Mouse (Mus musculus) midbrain, embryonic 11.5 days (tissue): ENCODE measurements at regions not wholly inside any gene's neighbourhood (a gene's known extent, or its start where the extent isn't known, plus 50 kb on each side); places are given as distances from the start of the nearest gene placed in this dataset.

ENCODE experiments used
- ATAC-seq: fragments of 200-750 bp; cut with Nextera tagmentation; 2 replicates; pipeline ENCODE4 v1.8.0; 2017; ENCODE audit warnings: moderate TSS enrichment, moderate library complexity; ENCODE audit not compliant: low FRiP score
- DNase-seq: peaks from one replicate; pipeline ENCODE4 v3.0.0; 2015; ENCODE audit warnings: low spot score; ENCODE audit errors: missing footprints
- H3K27ac ChIP-seq: fragments of 300-500 bp; sonication (generic); 2 replicates; pipeline ENCODE4 v1.5.1; 2014; ENCODE audit warnings: low read depth, low read length
- H3K27me3 ChIP-seq: fragments of 300-500 bp; sonication (generic); 2 replicates; pipeline ENCODE4 v1.6.1; 2014; ENCODE audit warnings: mild to moderate bottlenecking, low read length, moderate library complexity, mixed read lengths; ENCODE audit not compliant: control insufficient read depth, insufficient read depth
- H3K36me3 ChIP-seq: fragments of 300-500 bp; sonication (generic); 2 replicates; pipeline ENCODE4 v1.6.1; 2014; ENCODE audit warnings: mild to moderate bottlenecking, low read length, moderate library complexity, mixed read lengths; ENCODE audit not compliant: control insufficient read depth, insufficient read depth
- H3K4me1 ChIP-seq: fragments of 300-500 bp; sonication (generic); 2 replicates; pipeline ENCODE4 v1.6.1; 2014; ENCODE audit warnings: low read length; ENCODE audit not compliant: control insufficient read depth, insufficient read depth
- H3K4me2 ChIP-seq: fragments of 300-500 bp; sonication (generic); 2 replicates; pipeline ENCODE4 v1.6.1; 2014; ENCODE audit warnings: mild to moderate bottlenecking, moderate library complexity
- H3K4me3 ChIP-seq: fragments of 300-500 bp; sonication (generic); 2 replicates; pipeline ENCODE4 v1.5.1; 2014; ENCODE audit warnings: low read depth, low read length
- H3K9ac ChIP-seq: fragments of 300-500 bp; sonication (generic); 2 replicates; pipeline ENCODE4 v1.6.1; 2014; ENCODE audit warnings: low read length
- H3K9me3 ChIP-seq: fragments of 300-500 bp; sonication (generic); 2 replicates; pipeline ENCODE4 v1.6.1; 2016; ENCODE audit warnings: low read length; ENCODE audit not compliant: control insufficient read depth
- WGBS: fragments of 180-500 bp; shearing (Covaris S2); extraction: QIAGEN DNeasy Blood & Tissue Kit; methylation state at CpG from one replicate; pipeline ENCODE4 v1.1.7; 2014; 5-methylcytosine and 5-hydroxymethylcytosine counted together

- H3K4me2 ChIP-seq = no peak overlapping the region
- no peaks in the 10 kb centered on the region for H3K27me3 ChIP-seq
- H3K36me3 ChIP-seq = no peaks in the 10 kb centered on the region
- H3K9ac ChIP-seq = no peak overlapping the region
- no peak for DNase-seq
- H3K4me1 ChIP-seq = no peaks in the 10 kb centered on the region
- WGBS = 49% methylated on average over 2 of the region's 2 CpGs
- no peak for ATAC-seq
- no peak overlapping the region for H3K27ac ChIP-seq
- H3K4me3 ChIP-seq = no peak overlapping the region
- H3K9me3 ChIP-seq = no peaks in the 10 kb centered on the region
Observed at GRCm38 (mm10) chr1:64242401-64242800, 120.3 kb upstream of the Klf7 start.

DNA sequence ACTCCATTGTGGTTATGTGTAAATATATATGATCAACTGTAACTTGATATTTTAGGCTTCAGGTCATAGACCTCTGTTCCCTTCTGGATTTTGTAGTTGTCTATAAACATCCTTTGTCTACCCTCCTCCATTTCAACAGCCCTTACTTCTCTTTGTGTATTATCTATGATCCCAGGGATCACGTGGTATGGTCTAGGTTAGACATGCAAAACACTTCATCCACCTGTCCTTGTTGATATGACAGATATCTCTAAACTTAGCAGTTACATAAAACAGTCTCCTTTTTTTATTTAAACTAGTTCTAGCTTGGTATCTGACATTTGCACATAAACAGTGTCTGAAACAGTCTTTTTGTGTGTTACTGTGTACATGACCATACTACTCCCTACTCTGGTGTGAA, 107.6 kb upstream of the Klf7 start:
- no peak overlapping the region for H3K4me2 ChIP-seq
- WGBS = 91% methylated on average over 1 of the region's 1 CpGs
- no peak overlapping the region for H3K27ac ChIP-seq
- no peak for ATAC-seq
- peak; percentile 56 for DNase-seq
- no peak overlapping the region for H3K9ac ChIP-seq
- H3K36me3 ChIP-seq = no peaks in the 10 kb centered on the region
- H3K4me1 ChIP-seq = peaks cover 12% of the 10 kb centered on the region
- H3K4me3 ChIP-seq = no peak overlapping the region
- no peaks in the 10 kb centered on the region for H3K9me3 ChIP-seq
- no peaks in the 10 kb centered on the region for H3K27me3 ChIP-seq

GRCm38 (mm10) chr1:64226001-64226918, 104.2 kb upstream of the Klf7 start:
- Histone ChIP-seq H3K4me3 (no peak overlapping the region), H3K9ac (peak overlapping the region; percentile 36; the same call in 1 of the 2 replicates), H3K27ac (peak overlapping the region; percentile 40), H3K9me3 (no peaks in the 10 kb centered on the region), H3K36me3 (no peaks in the 10 kb centered on the region), H3K4me1 (peaks cover 21% of the 10 kb centered on the region), H3K27me3 (no peaks in the 10 kb centered on the region), H3K4me2 (peak overlapping the region; percentile 17; the same call in 1 of the 2 replicates)
- DNase-seq = peak; percentile 95
- WGBS = 29% methylated on average over 16 of the region's 16 CpGs
- peak; percentile 82 for ATAC-seq

GRCm38 (mm10) chr1:64223779-64224687, 102.0 kb upstream of the Klf7 start:
- DNase-seq = peak; percentile 88
- Histone ChIP-seq H3K9ac (peak overlapping the region; percentile 43; the same call in 1 of the 2 replicates), H3K4me3 (no peak overlapping the region), H3K36me3 (no peaks in the 10 kb centered on the region), H3K27me3 (no peaks in the 10 kb centered on the region), H3K4me2 (no peak overlapping the region), H3K9me3 (no peaks in the 10 kb centered on the region), H3K4me1 (peaks cover 21% of the 10 kb centered on the region), H3K27ac (peak overlapping the region; percentile 67)
- WGBS = 67% methylated on average over 19 of the region's 19 CpGs
- ATAC-seq = peak; percentile 56

DNA sequence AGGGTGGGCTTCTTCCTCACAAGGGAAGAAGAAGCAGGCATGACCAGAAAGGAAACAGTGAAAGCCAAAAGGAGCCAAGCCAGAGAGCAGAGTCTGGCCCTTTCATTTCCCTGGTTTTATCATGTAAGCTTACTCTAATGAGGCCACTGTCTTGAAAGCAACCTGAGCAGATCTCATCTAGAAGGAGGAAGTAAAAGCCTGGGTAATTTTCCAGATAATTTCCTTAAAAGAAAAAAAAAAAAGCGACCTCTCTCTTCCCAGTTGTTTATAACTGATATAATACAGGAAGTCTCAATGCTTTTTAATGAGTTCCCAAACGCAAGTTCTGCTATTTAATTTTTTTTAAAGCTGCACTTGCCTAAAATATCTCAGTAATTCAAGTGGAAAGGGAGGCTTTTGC, 100.4 kb upstream of the Klf7 start:
- Histone ChIP-seq H3K4me2 (no peak overlapping the region), H3K4me1 (peaks cover 17% of the 10 kb centered on the region), H3K4me3 (no peak overlapping the region), H3K36me3 (no peaks in the 10 kb centered on the region), H3K27me3 (no peaks in the 10 kb centered on the region), H3K27ac (no peak overlapping the region), H3K9ac (no peak overlapping the region), H3K9me3 (no peaks in the 10 kb centered on the region)
- DNase-seq (peak; percentile 78), ATAC-seq (no peak)
- 85% methylated on average over 2 of the region's 2 CpGs for WGBS

GRCm38 (mm10) chr1:64220486-64220885, 98.4 kb upstream of the Klf7 start:
- DNase-seq = peak; percentile 78
- WGBS = 71% methylated on average over 1 of the region's 1 CpGs
- H3K36me3 ChIP-seq = no peaks in the 10 kb centered on the region
- H3K4me1 ChIP-seq = peaks cover 9% of the 10 kb centered on the region; the same call in 1 of the 2 replicates
- no peak overlapping the region for H3K27ac ChIP-seq
- H3K9ac ChIP-seq = no peak overlapping the region
- peak; percentile 60; the same call in 1 of the 2 replicates for ATAC-seq
- H3K4me2 ChIP-seq = no peak overlapping the region
- no peaks in the 10 kb centered on the region for H3K9me3 ChIP-seq
- H3K4me3 ChIP-seq = no peak overlapping the region
- no peaks in the 10 kb centered on the region for H3K27me3 ChIP-seq

- WGBS = 83% methylated on average over 5 of the region's 5 CpGs
- Histone ChIP-seq H3K9ac (no peak overlapping the region), H3K27me3 (no peaks in the 10 kb centered on the region), H3K36me3 (no peaks in the 10 kb centered on the region), H3K4me3 (no peak overlapping the region), H3K9me3 (no peaks in the 10 kb centered on the region), H3K27ac (no peak overlapping the region), H3K4me1 (peaks cover 9% of the 10 kb centered on the region; the same call in 1 of the 2 replicates), H3K4me2 (no peak overlapping the region)
- peak; percentile 82 for DNase-seq
- no peak for ATAC-seq
Observed at GRCm38 (mm10) chr1:64220040-64220439, 98.0 kb upstream of the Klf7 start.

DNA sequence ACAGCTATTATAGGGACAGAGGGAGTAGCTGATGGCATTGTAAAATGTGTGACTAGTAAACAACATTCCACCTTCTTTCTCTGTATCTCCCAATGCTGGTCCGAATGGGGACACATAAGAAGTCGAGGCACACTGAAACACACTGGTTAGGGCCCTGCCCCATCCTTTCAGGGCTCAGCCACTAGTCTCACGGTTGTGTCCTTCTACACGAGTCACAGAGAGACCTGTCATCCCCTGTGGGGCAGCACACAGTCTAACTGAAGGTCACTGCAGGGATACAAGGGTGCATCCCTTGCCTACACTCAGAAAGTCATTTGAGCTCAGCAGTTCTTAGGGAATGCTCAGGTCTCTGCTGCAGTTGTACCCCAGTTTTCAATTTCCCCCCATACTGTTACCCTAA, 93.6 kb upstream of the Klf7 start:
- Histone ChIP-seq H3K27me3 (no peaks in the 10 kb centered on the region), H3K36me3 (no peaks in the 10 kb centered on the region), H3K4me2 (no peak overlapping the region), H3K4me1 (no peaks in the 10 kb centered on the region), H3K9me3 (no peaks in the 10 kb centered on the region), H3K27ac (no peak overlapping the region), H3K9ac (no peak overlapping the region), H3K4me3 (no peak overlapping the region)
- DNase-seq (no peak), ATAC-seq (no peak)
- WGBS = 73% methylated on average over 4 of the region's 4 CpGs
